In genomic region chr10:118782646-118783045, GRCm38 (mm10) we compare ENCODE assay signal across 22 mouse cellular contexts.
DNase-seq lines count a peak whose midpoint lies in the region; ATAC-seq and TF ChIP-seq lines count a peak whose summit lies in the region.
"Had no signal": no experiment of that assay in that cellular context is flagged by ENCODE, and none has a peak within 500 bp of the region (broad histone marks: within the 10 kb centered on the region; RNA-seq: fewer than 3 reads in every experiment).

No protein-coding gene starts in this region.

- no peaks in the 10 kb centered on the region for H3K4me1 ChIP-seq in cerebellum, adult 2 months (ENCODE audit: control insufficient read depth, insufficient read depth, low read length)
- H3K4me1 ChIP-seq in heart, embryonic 10.5 days = peaks cover 21% of the 10 kb centered on the region
- H3K4me1 ChIP-seq in intestine, embryonic 14.5 days (replicated peaks; ENCODE audit: control insufficient read depth, insufficient read depth, low read length) = no peaks in the 10 kb centered on the region
- H3K4me1 ChIP-seq in intestine, embryonic 15.5 days (replicated peaks) = no peaks in the 10 kb centered on the region
- no peaks in the 10 kb centered on the region; the same call in 1 of the 2 replicates for H3K4me1 ChIP-seq in neural tube, embryonic 13.5 days (replicated peaks)
- H3K4me1 ChIP-seq: embryonic facial prominence, embryonic 15.5 days had no signal

- no peak overlapping the region for H3K4me3 ChIP-seq in cerebellum, adult 2 months (replicated peaks; ENCODE audit: insufficient read depth, low read depth, low read length)
- no peak overlapping the region for H3K4me3 ChIP-seq in heart, embryonic 10.5 days
- no peak overlapping the region for H3K4me3 ChIP-seq in intestine, embryonic 14.5 days (ENCODE audit: low read depth, low read length)
- H3K4me3 ChIP-seq in intestine, embryonic 15.5 days (replicated peaks) = no peak overlapping the region
- H3K4me3 ChIP-seq in neural tube, embryonic 13.5 days = no peak overlapping the region
- H3K4me3 ChIP-seq: embryonic facial prominence, embryonic 15.5 days; erythroblast, embryonic 14.5 days; forebrain, embryonic 15.5 days; heart, adult 2 months; heart, embryonic 13.5 days had no signal

- H3K9ac ChIP-seq in intestine, embryonic 14.5 days (ENCODE audit: low read length) = no peak overlapping the region
- no peak overlapping the region for H3K9ac ChIP-seq in intestine, embryonic 15.5 days
- no peak overlapping the region for H3K9ac ChIP-seq in neural tube, embryonic 13.5 days
- H3K9ac ChIP-seq: embryonic facial prominence, embryonic 15.5 days; forebrain, embryonic 15.5 days; heart, embryonic 13.5 days had no signal

- TF ChIP-seq POLR2A in cerebellum, adult 2 months (IDR thresholded peaks at IDR 0.05; ENCODE audit: borderline replicate concordance, insufficient read depth, low read length) = no peak

- H3K4me2 ChIP-seq in intestine, embryonic 14.5 days (ENCODE audit: low read length) = no peak overlapping the region
- no peak overlapping the region for H3K4me2 ChIP-seq in intestine, embryonic 15.5 days (replicated peaks)
- H3K4me2 ChIP-seq in neural tube, embryonic 13.5 days = no peak overlapping the region
- H3K4me2 ChIP-seq: embryonic facial prominence, embryonic 15.5 days; forebrain, embryonic 15.5 days; heart, embryonic 13.5 days had no signal

- no peak overlapping the region for H3K27ac ChIP-seq in cerebellum, adult 2 months (ENCODE audit: insufficient read depth, low read length)
- H3K27ac ChIP-seq in heart, embryonic 10.5 days = peak overlapping the region; percentile 52; the same call in 1 of the 2 replicates
- no peak overlapping the region for H3K27ac ChIP-seq in intestine, embryonic 14.5 days (ENCODE audit: low read depth)
- no peak overlapping the region for H3K27ac ChIP-seq in intestine, embryonic 15.5 days
- H3K27ac ChIP-seq in neural tube, embryonic 13.5 days (replicated peaks) = peak overlapping the region; percentile 85
- H3K27ac ChIP-seq: embryonic facial prominence, embryonic 15.5 days; heart, adult 2 months had no signal

- no peaks in the 10 kb centered on the region; the same call in 1 of the 2 replicates for H3K27me3 ChIP-seq in cerebellum, adult 2 months (ENCODE audit: control insufficient read depth, insufficient read depth, low read length)
- no peaks in the 10 kb centered on the region for H3K27me3 ChIP-seq in heart, embryonic 10.5 days (ENCODE audit: insufficient read depth, poor library complexity, severe bottlenecking)
- H3K27me3 ChIP-seq in intestine, embryonic 14.5 days (replicated peaks; ENCODE audit: control insufficient read depth, insufficient read depth, low read length) = no peaks in the 10 kb centered on the region
- H3K27me3 ChIP-seq in intestine, embryonic 15.5 days (replicated peaks) = no peaks in the 10 kb centered on the region
- no peaks in the 10 kb centered on the region for H3K27me3 ChIP-seq in neural tube, embryonic 13.5 days
- H3K27me3 ChIP-seq: embryonic facial prominence, embryonic 15.5 days; forebrain, embryonic 15.5 days; heart, embryonic 13.5 days had no signal

- 39% methylated on average over 6 of the region's 6 CpGs for WGBS in cerebellum, adult 2 months
- 64% methylated on average over 6 of the region's 6 CpGs for WGBS in heart, embryonic 10.5 days
- 68% methylated on average over 6 of the region's 6 CpGs for WGBS in intestine, embryonic 14.5 days
- 63% methylated on average over 6 of the region's 6 CpGs for WGBS in intestine, embryonic 15.5 days
- WGBS in neural tube, embryonic 13.5 days = 75% methylated on average over 6 of the region's 6 CpGs

- no peak for ATAC-seq in intestine, embryonic 14.5 days (replicated peaks; ENCODE audit: low FRiP score, low TSS enrichment, low read depth)
- no peak for ATAC-seq in intestine, embryonic 15.5 days
- 0 out of 2 replicates have a peak, but pooled peaks have one; percentile 11 for ATAC-seq in neural tube, embryonic 13.5 days (ENCODE audit: low read depth)
- ATAC-seq: intestine, postnatal 0 days had no signal

- intact Hi-C loops in heart, postnatal 10 days (cut with DNase I) = no loop called here

- no peaks in the 10 kb centered on the region for H3K36me3 ChIP-seq in heart, embryonic 10.5 days
- H3K36me3 ChIP-seq in intestine, embryonic 14.5 days (ENCODE audit: control insufficient read depth, insufficient read depth, low read length) = no peaks in the 10 kb centered on the region
- no peaks in the 10 kb centered on the region for H3K36me3 ChIP-seq in intestine, embryonic 15.5 days
- no peaks in the 10 kb centered on the region for H3K36me3 ChIP-seq in neural tube, embryonic 13.5 days
- H3K36me3 ChIP-seq: embryonic facial prominence, embryonic 15.5 days; forebrain, embryonic 15.5 days; G1E; heart, embryonic 13.5 days had no signal

- peak; percentile 80 to 81 for DNase-seq in cerebellum, postnatal 10 days
- DNase-seq in cerebellum, adult 2 months = no peak
- no peak for DNase-seq in heart, embryonic 10.5 days (ENCODE audit: low spot score)
- no peak for DNase-seq in heart, postnatal 10 days
- peak; percentile 24 for DNase-seq in intestine, embryonic 14.5 days (ENCODE audit: low spot score)
- no peak for DNase-seq in neural tube, embryonic 10.5 days (ENCODE audit: extremely low spot score, low spot score)
- DNase-seq: adrenal gland, postnatal 10 days; B cell, adult 2 months; cerebellum, adult 11 months; cerebellum, adult 9-11 months; embryo, embryonic 11 days; gastrocnemius, postnatal 10 days; heart, adult 2 months; heart, postnatal 4 days had no signal

- H3K9me3 ChIP-seq in heart, embryonic 10.5 days = no peaks in the 10 kb centered on the region
- no peaks in the 10 kb centered on the region for H3K9me3 ChIP-seq in intestine, embryonic 14.5 days (ENCODE audit: control insufficient read depth, low read length)
- no peaks in the 10 kb centered on the region for H3K9me3 ChIP-seq in intestine, embryonic 15.5 days
- H3K9me3 ChIP-seq in neural tube, embryonic 13.5 days = no peaks in the 10 kb centered on the region
- H3K9me3 ChIP-seq: embryonic facial prominence, embryonic 15.5 days; forebrain, embryonic 15.5 days had no signal

- TF ChIP-seq CTCF in cerebellum, adult 2 months (IDR thresholded peaks at IDR 0.05; ENCODE audit: borderline replicate concordance, insufficient read depth, low read depth, low read length) = no peak

Comparison
In these comparisons a context has a peak if more than half of its experiments do, and no peak if none do; other contexts are left out.
1. DNase-seq: peak in cerebellum, postnatal 10 days (2 of 2) and intestine, embryonic 14.5 days (single experiment); none in cerebellum, adult 2 months (0 of 2), heart, embryonic 10.5 days (single experiment), heart, postnatal 10 days (0 of 2) and neural tube, embryonic 10.5 days (single experiment).
2. H3K27ac ChIP-seq: peak in heart, embryonic 10.5 days (single experiment) and neural tube, embryonic 13.5 days (single experiment); none in cerebellum, adult 2 months (single experiment), intestine, embryonic 14.5 days (single experiment) and intestine, embryonic 15.5 days (single experiment).